Mouse (Mus musculus): ENCODE results near the gene Pram1.

DNA sequence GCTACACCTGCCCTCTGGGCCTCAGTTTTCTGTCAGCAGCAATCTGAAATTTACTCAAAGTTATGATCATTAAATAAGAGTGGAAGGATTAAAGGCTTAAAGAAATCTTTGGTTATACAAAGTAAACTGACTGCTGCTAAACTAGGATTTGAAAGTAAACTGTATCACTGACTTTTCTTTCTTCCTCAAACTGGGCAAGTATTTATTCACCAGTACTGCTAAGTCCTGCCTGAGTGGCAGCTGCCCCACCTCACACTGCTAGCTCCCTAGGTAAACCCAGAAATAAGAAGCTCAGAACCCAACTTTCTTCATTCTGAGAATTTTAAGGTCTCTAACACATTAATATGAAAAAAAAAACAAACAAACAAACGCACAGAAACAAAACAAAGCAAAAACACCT, 36.0 kb downstream of the Pram1 start:
- TF ChIP-seq GATA1 (IDR thresholded peaks at IDR 0.05; ENCODE audit: low read length) (no peak), TAL1 (IDR thresholded peaks at IDR 0.05; ENCODE audit: low read length) (no peak)
